ENCODE assay signal across 22 mouse cellular contexts in genomic region chr7:80530646-80531045, GRCm38 (mm10). TPM values are rescaled to one million over a fixed set of nuclear protein-coding genes. Genes with fewer than 3 reads are reported as not detected.
DNase-seq lines count a peak whose midpoint lies in the region; ATAC-seq and TF ChIP-seq lines count a peak whose summit lies in the region.
"Had no signal": no experiment of that assay in that cellular context is flagged by ENCODE, and none has a peak within 500 bp of the region (broad histone marks: within the 10 kb centered on the region; RNA-seq: fewer than 3 reads in every experiment).

No protein-coding gene starts in this region.

- no peak overlapping the region for H3K9ac ChIP-seq in liver, embryonic 14.5 days (replicated peaks)
- H3K9ac ChIP-seq: embryonic facial prominence, embryonic 15.5 days; hindbrain, embryonic 14.5 days had no signal

- peaks cover 86% of the 10 kb centered on the region for H3K79me2 ChIP-seq in macrophage (ENCODE audit: inconsistent target)

- TF ChIP-seq EP300 in liver, embryonic 14.5 days (IDR thresholded peaks at IDR 0.05; ENCODE audit: low read depth) = no peak

- peak overlapping the region; percentile 89 for H3K4me3 ChIP-seq in megakaryocyte, embryonic 14.5 days (replicated peaks)
- no peak overlapping the region for H3K4me3 ChIP-seq in liver, embryonic 14.5 days (ENCODE audit: insufficient read depth in 1 of 2, low read depth in 2 of 2, low read length in 2 of 2)
- H3K4me3 ChIP-seq in macrophage (ENCODE audit: inconsistent target) = no peak overlapping the region
- H3K4me3 ChIP-seq: embryonic facial prominence, embryonic 15.5 days; forebrain, embryonic 10.5 days; gastrocnemius, adult 2 months; heart, embryonic 10.5 days had no signal

- H3K9me3 ChIP-seq in megakaryocyte, embryonic 14.5 days = no peaks in the 10 kb centered on the region
- H3K9me3 ChIP-seq in liver, embryonic 14.5 days (ENCODE audit: control insufficient read depth, low read length) = no peaks in the 10 kb centered on the region
- H3K9me3 ChIP-seq: embryonic facial prominence, embryonic 15.5 days; forebrain, embryonic 10.5 days; heart, embryonic 10.5 days had no signal

- TF ChIP-seq CTCF in liver, embryonic 14.5 days (IDR thresholded peaks at IDR 0.05; ENCODE audit: low read depth) = no peak

- H3K27ac ChIP-seq in liver, embryonic 14.5 days = no peak overlapping the region
- peak overlapping the region; percentile 49 for H3K27ac ChIP-seq in macrophage
- H3K27ac ChIP-seq: embryonic facial prominence, embryonic 15.5 days; forebrain, embryonic 10.5 days; gastrocnemius, adult 2 months; heart, embryonic 10.5 days; hindbrain, embryonic 14.5 days had no signal

- H3K4me2 ChIP-seq in liver, embryonic 14.5 days (ENCODE audit: low read depth) = peak overlapping the region; percentile 87
- H3K4me2 ChIP-seq: embryonic facial prominence, embryonic 15.5 days; hindbrain, embryonic 14.5 days had no signal

- H3K36me3 ChIP-seq in megakaryocyte, embryonic 14.5 days (replicated peaks; ENCODE audit: low read length) = peaks cover 19% of the 10 kb centered on the region
- H3K36me3 ChIP-seq in liver, embryonic 14.5 days (replicated peaks; ENCODE audit: control insufficient read depth, insufficient read depth, low read depth) = no peaks in the 10 kb centered on the region; the same call in 1 of the 2 replicates
- H3K36me3 ChIP-seq in macrophage (ENCODE audit: inconsistent target) = no peaks in the 10 kb centered on the region
- H3K36me3 ChIP-seq: embryonic facial prominence, embryonic 15.5 days; heart, embryonic 10.5 days had no signal

- peak; percentile 52 for DNase-seq in MEL-GATA-1-ER (ENCODE audit: extremely low read depth, low read depth)
- DNase-seq in liver, embryonic 14.5 days (ENCODE audit: low read depth in 3 of 3, low spot score in 3 of 3) = no peak
- no peak for DNase-seq in c-Kit-positive CD71-positive TER-119-positive erythroid progenitor cells, embryonic 14.5 days (ENCODE audit: low spot score)
- DNase-seq in cerebellum, postnatal 4 days (ENCODE audit: low spot score in 2 of 2) = no peak
- no peak for DNase-seq in lung, postnatal 4 days
- DNase-seq: adrenal gland, adult 2 months; adrenal gland, postnatal 25 days; cerebellum, adult 11 months; cerebellum, adult 9-10 months; cerebellum, postnatal 25 days; gastrocnemius, adult 2 months; gastrocnemius, postnatal 25 days; heart, adult 18-20 months; heart, postnatal 10 days had no signal

- 43% methylated on average over 2 of the region's 2 CpGs for WGBS in liver, embryonic 14.5 days (ENCODE audit: insufficient replicate concordance)
- 0% methylated on average over 2 of the region's 2 CpGs for WGBS in macrophage (ENCODE audit: missing documents)

- no peaks in the 10 kb centered on the region for H3K27me3 ChIP-seq in megakaryocyte, embryonic 14.5 days (replicated peaks)
- no peaks in the 10 kb centered on the region for H3K27me3 ChIP-seq in liver, embryonic 14.5 days (ENCODE audit: control insufficient read depth, insufficient read depth, low read length)
- H3K27me3 ChIP-seq: embryonic facial prominence, embryonic 15.5 days had no signal

- no peak for ATAC-seq in megakaryocyte, adult 5-6 weeks (ENCODE audit: poor library complexity, severe bottlenecking)
- no peak for ATAC-seq in liver, embryonic 14.5 days (ENCODE audit: insufficient read depth)
- ATAC-seq: forebrain, embryonic 14.5 days had no signal

- peaks cover 82% of the 10 kb centered on the region for H3K4me1 ChIP-seq in megakaryocyte, embryonic 14.5 days
- peaks cover 31 to 33% of the 10 kb centered on the region in 2 experiments for H3K4me1 ChIP-seq in liver, embryonic 14.5 days (replicated peaks; ENCODE audit: control insufficient read depth in 2 of 2, insufficient read depth in 2 of 2, low read length in 1 of 2)

RNA-seq across cellular contexts. Expression of gene Blm, which starts 4.3 kb away (rescaled TPM):
- polyA plus RNA-seq in megakaryocyte, embryonic 14.5 days (2012; ENCODE audit: insufficient read depth, low replicate concordance) = 2.4 and 150 TPM in 2 replicates
- total RNA-seq in megakaryocyte, adult 5-6 weeks (2015) = 38.8 and 45.4 TPM in 2 replicates
- 27.1 and 30.9 TPM in 2 replicates for total RNA-seq in megakaryocyte, adult 5-6 weeks (2017)
- 12.1 and 19.8 TPM in 2 replicates for polyA plus RNA-seq in liver, embryonic 14.5 days (2012; rRNA removed)
- polyA plus RNA-seq in liver, embryonic 14.5 days (2014; fragmentation: Nextera tagmentation; extraction: Ambion mirVana) = 24.8 and 28.1 TPM in 2 replicates
- 10 to 100 TPM in 24 of 26 experiments, 1 to 10 TPM in 2; 6.5 to 42.8 (median 27.5) TPM for total RNA-seq in macrophage (2018; cell fraction: chromatin; rRNA removed)
- total RNA-seq in macrophage (2018; cell fraction: cytosol; rRNA removed) = 1 to 10 TPM; 2.1 to 5.1 (median 3.8) TPM
- total RNA-seq in macrophage (2018; cell fraction: nucleus; rRNA removed) = 10 to 100 TPM in 22 of 26 experiments, 1 to 10 TPM in 4; 7.3 to 52.8 (median 15.7) TPM
- 2.5 to 9.1 TPM (median 7.2 TPM) in 3 replicates for polyA plus RNA-seq in macrophage (2018)
